Mouse (Mus musculus): ENCODE results near the gene Gm3159.
"Not testable (repeated sequence)": the region's sequence is repeated elsewhere in the genome, so short reads cannot be mapped to it uniquely, and the experiment has no call there.

The Gm3159 gene

GRCm38 (mm10) chr14:4397226-4397625 lies at the start of gene Gm3159:
Gene Gm3159, plus strand, starts transcription at chr14:4397526.
- not testable (repeated sequence) for DNase-seq (ENCODE audit: low read depth)

- not testable (repeated sequence) for DNase-seq (ENCODE audit: low read depth)
Measured at GRCm38 (mm10) chr14:4368991-4369390, 28.3 kb upstream of the Gm3159 start.

DNA sequence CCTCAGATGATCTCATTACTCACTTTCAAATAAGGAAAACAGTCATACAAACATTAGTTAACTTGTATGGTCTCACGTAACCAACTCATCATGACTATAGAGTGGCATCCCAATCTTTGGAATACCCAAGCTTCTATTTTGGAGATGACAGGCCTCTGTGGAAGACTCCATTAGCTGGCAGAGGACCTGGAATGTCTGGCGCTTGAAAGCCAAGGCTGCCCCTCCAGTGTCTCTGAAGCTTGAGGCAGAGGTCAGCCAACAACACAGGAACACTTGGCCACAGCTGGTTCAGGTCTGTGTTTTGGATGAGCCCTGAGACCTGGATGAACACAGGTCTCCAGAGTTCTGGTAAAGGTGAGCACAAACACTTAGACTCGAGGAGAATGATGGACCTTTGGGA lies 27.6 kb upstream of the Gm3159 start:
- not testable (repeated sequence) for DNase-seq (ENCODE audit: low read depth)

DNA sequence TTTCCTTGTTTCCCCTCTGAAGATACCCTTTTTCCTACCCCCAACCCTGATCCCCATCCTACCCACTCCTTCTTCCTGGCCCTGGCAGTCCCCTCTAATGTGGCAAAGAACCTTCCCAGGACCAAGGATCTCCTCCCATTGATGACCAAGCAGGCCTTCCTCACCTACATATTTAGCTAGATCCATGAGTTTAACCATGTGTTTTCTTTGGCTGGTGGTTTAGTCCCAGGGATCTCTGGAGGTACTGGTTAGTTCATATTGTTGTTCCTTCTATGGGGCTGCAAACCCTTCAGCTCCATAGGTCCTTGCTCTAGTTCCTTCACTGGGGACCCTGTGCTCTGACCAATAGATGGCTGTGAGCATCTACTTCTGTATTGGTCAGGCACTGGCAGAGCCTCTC lies 19.5 kb upstream of the Gm3159 start:
- not testable (repeated sequence) for DNase-seq (ENCODE audit: low read depth)

GRCm38 (mm10) chr14:4385606-4386005 lies 11.7 kb upstream of the Gm3159 start:
- not testable (repeated sequence) for DNase-seq (ENCODE audit: low read depth)

DNA sequence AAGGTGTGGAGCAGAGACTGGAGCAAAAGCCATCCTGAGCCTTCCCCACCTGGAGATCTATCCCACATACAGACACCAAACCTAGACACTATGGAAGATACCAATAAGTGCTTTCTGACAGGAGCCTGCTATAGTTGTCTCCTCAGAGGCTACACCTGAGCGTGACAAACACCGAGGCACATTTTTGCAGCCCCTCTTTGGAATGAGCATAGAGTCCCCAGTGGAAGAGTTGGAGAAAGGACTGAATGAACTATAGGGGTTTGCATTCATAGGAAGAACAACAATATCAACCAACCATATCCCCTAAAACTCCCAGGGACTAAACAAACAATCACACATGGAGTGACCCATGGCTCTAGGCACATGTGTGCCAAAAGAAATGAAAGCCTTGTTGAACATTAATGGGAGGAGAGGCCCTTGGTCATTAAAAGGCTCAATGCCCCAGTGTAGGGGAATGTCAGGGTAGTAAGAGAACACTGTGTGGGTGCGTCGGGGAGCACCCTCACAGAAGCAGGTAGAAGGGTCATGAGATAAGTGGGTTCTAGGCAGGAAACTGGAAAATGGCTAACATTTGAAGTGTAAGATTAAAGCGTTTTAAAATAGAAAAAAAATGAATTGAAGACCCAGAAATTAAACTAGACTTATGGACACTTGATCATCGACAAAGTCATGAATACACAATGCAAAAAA lies 4.3 kb upstream of the Gm3159 start:
- not testable (repeated sequence) for DNase-seq (ENCODE audit: low read depth)

GRCm38 (mm10) chr14:4398624-4399023 lies 1.3 kb downstream of the Gm3159 start:
- DNase-seq (ENCODE audit: low read depth): not testable (repeated sequence)

DNA sequence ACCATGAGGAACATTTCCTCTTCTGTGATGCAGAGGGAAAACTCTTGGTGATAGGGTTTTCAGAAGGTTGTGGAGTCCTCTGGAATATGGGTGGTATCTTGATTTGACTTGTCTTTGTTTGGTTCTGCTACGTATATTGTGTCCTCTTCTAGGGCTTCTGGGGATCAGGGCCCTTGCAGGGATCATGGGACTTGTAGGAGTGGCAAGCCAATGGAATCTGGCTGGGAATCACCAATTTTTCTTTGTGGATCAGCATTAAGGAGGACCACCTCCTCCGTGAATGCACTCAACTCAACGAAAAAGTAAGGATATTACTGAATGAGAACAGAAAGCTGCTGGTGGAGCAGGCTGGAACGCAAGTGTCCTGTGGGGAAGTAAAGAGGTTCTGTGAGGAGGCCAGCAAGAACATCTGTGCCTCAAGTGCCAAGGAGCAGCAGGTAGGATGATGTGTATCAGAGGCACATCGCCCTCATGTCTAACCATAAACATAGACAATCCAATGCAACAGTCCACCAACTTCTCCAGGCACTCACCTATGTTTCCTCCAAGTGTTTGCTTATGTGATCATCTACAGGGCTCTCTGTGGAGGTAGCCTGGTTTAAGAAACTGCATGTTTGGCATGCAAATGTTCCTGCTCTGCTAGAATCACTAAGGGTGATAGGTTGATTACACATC lies 2.9 kb downstream of the Gm3159 start:
- not testable (repeated sequence) for DNase-seq (ENCODE audit: low read depth)

DNA sequence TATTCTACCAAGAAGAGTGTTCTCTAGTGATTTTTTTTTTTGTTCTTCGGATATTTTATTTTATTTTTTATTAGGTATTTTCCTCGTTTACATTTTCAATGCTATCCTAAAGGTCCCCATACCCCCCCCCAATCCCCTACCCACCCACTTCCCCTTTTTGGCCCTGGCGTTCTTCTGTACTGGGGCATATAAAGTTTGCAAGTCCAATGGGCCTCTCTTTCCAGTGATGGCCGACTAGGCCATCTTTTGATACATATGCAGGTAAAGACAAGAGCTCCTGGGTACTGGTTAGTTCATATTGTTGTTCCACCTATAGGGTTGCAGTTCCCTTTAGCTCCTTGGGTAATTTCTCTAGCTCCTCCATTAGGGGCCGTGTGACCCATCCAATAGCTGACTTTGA lies 3.9 kb downstream of the Gm3159 start:
- DNase-seq (ENCODE audit: low read depth): not testable (repeated sequence)

DNA sequence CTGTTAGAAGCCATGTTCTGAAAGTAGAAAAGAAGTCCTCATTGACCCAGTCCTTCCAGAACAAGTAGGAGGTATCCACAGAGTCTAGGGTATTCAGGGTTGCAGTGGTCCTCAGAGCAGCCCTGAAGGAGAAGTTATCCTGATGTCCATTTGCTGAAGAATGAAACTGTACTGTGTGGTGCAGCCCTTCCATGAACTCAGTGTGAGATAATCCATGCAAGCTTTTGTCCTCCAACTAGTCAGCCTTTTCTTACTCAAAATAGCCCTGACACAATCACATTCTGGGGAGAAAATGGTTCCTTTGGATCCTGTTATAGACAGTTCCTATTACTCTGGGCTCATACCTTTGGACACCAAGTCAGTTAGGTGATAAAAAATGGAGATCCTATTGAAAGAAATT lies 6.5 kb downstream of the Gm3159 start:
- not testable (repeated sequence) for DNase-seq (ENCODE audit: low read depth)

DNA sequence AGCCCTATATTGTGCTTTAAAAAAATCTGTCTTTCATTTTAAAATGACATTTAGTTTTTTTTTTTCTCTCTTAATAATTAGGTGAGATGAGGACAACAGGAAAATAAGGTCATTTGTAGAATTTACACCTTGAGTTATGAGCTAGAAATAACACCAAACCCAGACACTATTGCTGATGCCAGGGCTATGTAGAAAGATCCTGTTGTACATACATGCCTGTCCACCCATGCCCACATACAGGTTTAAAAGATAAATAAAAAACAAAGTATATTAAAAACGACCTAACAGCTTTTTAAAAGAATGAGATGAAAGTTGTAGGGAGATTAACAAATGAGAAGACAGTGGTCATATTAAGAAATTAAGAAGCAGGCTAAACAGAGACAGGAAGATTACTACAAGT lies 12.6 kb downstream of the Gm3159 start:
- not testable (repeated sequence) for DNase-seq (ENCODE audit: low read depth)

DNA sequence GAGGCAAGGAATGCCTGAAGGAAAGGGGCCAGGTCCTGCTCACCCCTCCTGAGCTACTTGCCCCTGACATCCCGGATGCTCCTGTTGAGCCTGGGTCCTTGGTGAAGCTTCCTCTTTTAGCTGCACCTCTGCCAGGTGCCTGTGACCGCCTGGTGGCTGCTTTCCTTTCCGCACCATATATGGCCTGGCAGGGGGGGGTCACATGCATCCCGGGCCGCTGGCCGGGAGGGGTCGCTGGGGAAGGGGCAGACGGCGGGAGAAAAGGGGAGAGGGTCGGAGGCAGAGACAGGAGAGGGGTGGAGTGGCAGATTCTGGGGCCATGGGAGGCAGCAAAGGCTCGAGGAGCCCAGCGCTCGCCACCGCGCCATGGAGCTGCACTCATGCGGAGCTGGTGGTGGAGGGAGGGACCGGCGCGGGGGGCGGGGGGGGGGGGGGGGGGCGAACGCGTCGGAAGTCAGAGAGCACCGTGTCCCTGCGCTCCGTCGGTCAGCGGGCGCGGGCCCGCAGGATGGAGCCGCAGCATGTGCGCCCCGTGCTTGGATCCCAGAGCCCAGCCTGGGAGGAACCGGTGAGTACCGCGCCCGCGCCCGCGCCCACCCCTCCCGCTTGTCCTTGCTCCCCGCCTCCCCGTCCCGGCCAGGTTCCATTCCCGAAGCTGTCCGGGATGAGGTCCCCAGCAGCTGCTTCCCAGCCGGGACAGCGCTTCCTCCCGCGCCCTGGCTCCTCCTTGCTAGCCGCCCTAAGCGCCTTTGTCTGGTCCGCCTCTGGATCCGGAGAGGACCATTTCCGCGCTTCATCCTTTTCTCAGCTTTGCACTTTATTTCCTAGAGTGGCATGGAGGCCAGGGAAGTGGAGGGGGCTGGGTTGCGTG lies 17.9 kb downstream of the Gm3159 start, which contains the start of gene Gm3164:
Gene Gm3164 (plus strand): TSS at position 484 of the 871 bp plus-strand sequence.
- not testable (repeated sequence) for DNase-seq (ENCODE audit: low read depth)

GRCm38 (mm10) chr14:4430692-4431091 lies 33.4 kb downstream of the Gm3159 start, which contains the start of gene Gm3173:
Gene Gm3173, plus strand, starts transcription at chr14:4430992.
- not testable (repeated sequence) for DNase-seq (ENCODE audit: low read depth)

Measured in fibroblast of lung, adult 2 months (primary cell).